Mouse (Mus musculus) testis, adult 10 weeks (tissue): Measurements from ENCODE around the gene Olfr904. TPM values are rescaled to one million over a fixed set of nuclear protein-coding genes. Genes with fewer than 3 reads are reported as not detected.

Experiments
- polyA plus RNA-seq: library from polyadenylated mRNA; stranded (reverse); fragments of 350-450 nt; fragmentation: Illumina TruSeq; extraction: RNeasy Lipid Tissue Mini Kit (QIAGEN cat#74804); gene quantifications from one replicate; pipeline ENCODE4 v1.2.3, GENCODE M21; 2014; ENCODE audit warnings: low read depth, low replicate concordance

Olfr904 gene
- polyA plus RNA-seq, result not detected

DNA sequence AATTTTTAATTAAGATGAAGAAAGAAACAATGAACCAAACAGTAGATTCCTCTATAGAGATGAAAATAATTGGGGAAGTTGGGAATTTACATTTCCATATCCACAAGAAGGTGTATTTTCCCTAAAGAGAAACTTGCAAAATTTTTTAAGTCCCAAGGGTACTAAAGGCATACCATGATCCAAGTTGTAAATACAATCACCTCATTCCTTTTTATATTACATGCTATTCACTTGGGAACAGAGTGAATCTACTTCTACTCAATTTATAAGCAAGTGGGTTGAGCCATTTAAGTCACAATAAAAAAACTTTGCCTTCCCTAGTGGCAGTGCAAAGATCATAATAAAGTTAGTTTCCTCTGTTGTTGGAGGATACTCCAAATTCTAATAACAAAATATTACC, at the start of gene Olfr904:
Gene Olfr904, plus strand, starts transcription at position 301 of the 400 bp plus-strand sequence.

GRCm38 (mm10) chr9:38429155-38429554, 33.8 kb upstream of the Olfr904 start, which contains the start of gene Olfr901:
Olfr901 (plus strand) TSS chr9:38429455.

DNA sequence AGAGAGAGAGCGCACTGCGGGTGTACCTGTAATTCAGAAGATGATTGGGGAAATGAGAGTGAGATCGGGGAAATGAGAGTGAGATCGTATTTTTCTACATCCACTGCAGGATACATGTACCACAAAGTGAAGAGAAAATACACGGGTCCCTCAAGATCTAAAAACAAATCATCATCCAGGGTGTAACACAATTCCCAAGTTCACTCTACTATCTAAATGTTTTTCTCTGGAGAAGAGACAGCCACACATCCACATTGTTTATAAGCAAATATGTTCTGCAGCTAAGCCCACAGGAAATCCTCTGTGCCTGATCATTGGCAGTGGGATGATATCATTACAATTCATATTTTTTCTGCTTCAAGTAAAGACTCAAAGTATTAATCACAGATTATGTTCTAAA, 15.6 kb upstream of the Olfr904 start, which contains the start of gene Olfr902:
Gene Olfr902, plus strand, starts transcription at position 301 of the 400 bp plus-strand sequence.

GRCm38 (mm10) chr9:38470807-38471206, 7.9 kb downstream of the Olfr904 start, which contains the start of gene Olfr905:
Olfr905 (plus strand) TSS chr9:38471107.

DNA sequence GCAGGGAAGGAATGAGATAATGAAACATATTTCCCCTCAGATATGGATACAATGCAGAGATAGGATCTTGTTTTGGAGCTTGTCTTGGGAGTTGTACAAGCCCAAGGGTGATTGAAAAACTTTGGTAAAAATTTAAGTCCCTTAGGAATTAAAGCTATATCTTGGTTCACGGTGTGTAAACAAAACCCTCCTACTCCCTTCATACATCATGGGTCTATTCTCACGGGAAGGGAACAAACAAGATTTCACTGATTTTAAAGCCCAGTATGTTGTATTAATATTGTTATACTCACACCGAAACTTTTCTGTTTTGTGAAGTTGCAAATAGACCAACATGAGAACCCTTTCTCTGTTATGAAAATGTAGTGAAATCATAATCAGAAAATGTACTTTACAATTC, 23.8 kb downstream of the Olfr904 start, which contains the start of gene Olfr906:
Gene Olfr906, plus strand, starts transcription at position 301 of the 400 bp plus-strand sequence.

DNA sequence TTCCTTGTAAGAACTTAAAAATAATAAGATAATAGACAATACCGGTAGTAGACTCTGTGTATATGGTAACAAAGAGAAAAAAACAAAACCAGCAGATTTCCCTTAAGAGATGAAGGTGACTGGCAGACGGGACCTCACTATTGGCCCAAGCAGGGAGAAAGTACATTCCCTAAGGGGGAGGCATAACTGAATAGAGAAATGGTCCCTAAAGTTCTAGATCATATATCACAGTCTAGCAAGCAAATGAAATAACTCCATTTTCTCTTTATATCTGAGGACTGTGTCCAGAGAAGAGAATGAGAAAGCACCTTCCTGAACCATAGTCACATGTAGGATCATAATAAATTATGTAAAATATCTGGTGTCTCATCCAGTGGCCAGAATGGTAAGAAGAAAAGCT, 32.6 kb downstream of the Olfr904 start, which contains the start of gene Olfr907:
Gene Olfr907, plus strand, starts transcription at position 301 of the 400 bp plus-strand sequence.

Other genes starting within 250 kb of the Olfr904 start
- gene Olfr894, start 245.1 kb upstream of the Olfr904 start, polyA plus RNA-seq, result not detected
- gene Olfr143, start 210.4 kb upstream of the Olfr904 start, polyA plus RNA-seq, result not detected
- gene Olfr895, start 195.3 kb upstream of the Olfr904 start, polyA plus RNA-seq, result not detected
- gene Olfr896-ps1, start 172.0 kb upstream of the Olfr904 start, polyA plus RNA-seq, result 1.8 TPM
- gene Olfr25, start 134.1 kb upstream of the Olfr904 start, polyA plus RNA-seq, result 0.80 TPM
- gene Olfr898, start 114.7 kb upstream of the Olfr904 start, polyA plus RNA-seq, result 0.17 TPM
- gene Olfr250, start 96.2 kb upstream of the Olfr904 start, polyA plus RNA-seq, result not detected
- gene Olfr251, start 86.1 kb upstream of the Olfr904 start, polyA plus RNA-seq, result not detected
- gene Olfr147, start 61.4 kb upstream of the Olfr904 start, polyA plus RNA-seq, result not detected
- gene Olfr901, start 33.7 kb upstream of the Olfr904 start, polyA plus RNA-seq, result not detected
- not detected for gene Olfr902, start 15.5 kb upstream of the Olfr904 start, polyA plus RNA-seq
- gene Olfr905, start 8.0 kb downstream of the Olfr904 start, polyA plus RNA-seq, result not detected
- 0.15 TPM for gene Olfr906, start 23.9 kb downstream of the Olfr904 start, polyA plus RNA-seq
- gene Olfr907, start 32.7 kb downstream of the Olfr904 start, polyA plus RNA-seq, result not detected
- gene Olfr911-ps1, start 58.4 kb downstream of the Olfr904 start, polyA plus RNA-seq, result not detected
- gene Olfr910, start 74.7 kb downstream of the Olfr904 start, polyA plus RNA-seq, result not detected
- not detected for gene Olfr912, start 117.0 kb downstream of the Olfr904 start, polyA plus RNA-seq
- gene Olfr913, start 129.6 kb downstream of the Olfr904 start, polyA plus RNA-seq, result not detected
- not detected for gene Olfr914, start 142.0 kb downstream of the Olfr904 start, polyA plus RNA-seq
- gene Olfr916, start 196.7 kb downstream of the Olfr904 start, polyA plus RNA-seq, result not detected
- not detected for gene Olfr917, start 202.7 kb downstream of the Olfr904 start, polyA plus RNA-seq
- gene Olfr918, start 211.5 kb downstream of the Olfr904 start, polyA plus RNA-seq, result not detected
- gene Olfr919, start 240.5 kb downstream of the Olfr904 start, polyA plus RNA-seq, result not detected